Mouse (Mus musculus) ovary, postnatal 14 days (tissue): ENCODE data around the gene Gm10490.
A peak's percentile ranks its signal among the peaks of the same experiment; 100 is the strongest.

Experiments
- DNase-seq: peaks from one replicate; pipeline ENCODE4 v3.0.0; 2022; ENCODE audit warnings: low spot score

Gene Gm10490

GRCm38 (mm10) chrX:7926266-7926665 is 16.9 kb downstream of the Gm10490 start:
- no peak for DNase-seq

- DNase-seq: no peak
These were observed 17.8 kb downstream of the Gm10490 start for GRCm38 (mm10) chrX:7927116-7927515.

- no peak for DNase-seq
These were observed 19.0 kb downstream of the Gm10490 start, which contains the start of gene Eras for GRCm38 (mm10) chrX:7928270-7928790. Gene Eras (minus strand): TSS chrX:7928607.

GRCm38 (mm10) chrX:7936874-7937273 is 27.5 kb downstream of the Gm10490 start:
- DNase-seq: no peak

GRCm38 (mm10) chrX:7937667-7938066 is 28.3 kb downstream of the Gm10490 start:
- no peak for DNase-seq

- DNase-seq: no peak
These were observed 36.3 kb downstream of the Gm10490 start for GRCm38 (mm10) chrX:7945618-7946017.

GRCm38 (mm10) chrX:7947108-7947899 is 38.0 kb downstream of the Gm10490 start, which contains the start of gene Hdac6:
Gene Hdac6 (minus strand): TSS chrX:7947889.
- no peak for DNase-seq

GRCm38 (mm10) chrX:7947900-7948492 is 38.7 kb downstream of the Gm10490 start:
- DNase-seq: peak; percentile 82

GRCm38 (mm10) chrX:7950091-7950490 is 40.7 kb downstream of the Gm10490 start:
- no peak for DNase-seq

- no peak for DNase-seq
These were observed 49.5 kb downstream of the Gm10490 start for GRCm38 (mm10) chrX:7958868-7959267.
